Mouse (Mus musculus): ENCODE measurements around the gene Zfp536. TPM values are rescaled to one million over a fixed set of nuclear protein-coding genes. Genes with fewer than 3 reads are reported as not detected.

Zfp536 gene
- polyA plus RNA-seq, 1 experiment: not detected

DNA sequence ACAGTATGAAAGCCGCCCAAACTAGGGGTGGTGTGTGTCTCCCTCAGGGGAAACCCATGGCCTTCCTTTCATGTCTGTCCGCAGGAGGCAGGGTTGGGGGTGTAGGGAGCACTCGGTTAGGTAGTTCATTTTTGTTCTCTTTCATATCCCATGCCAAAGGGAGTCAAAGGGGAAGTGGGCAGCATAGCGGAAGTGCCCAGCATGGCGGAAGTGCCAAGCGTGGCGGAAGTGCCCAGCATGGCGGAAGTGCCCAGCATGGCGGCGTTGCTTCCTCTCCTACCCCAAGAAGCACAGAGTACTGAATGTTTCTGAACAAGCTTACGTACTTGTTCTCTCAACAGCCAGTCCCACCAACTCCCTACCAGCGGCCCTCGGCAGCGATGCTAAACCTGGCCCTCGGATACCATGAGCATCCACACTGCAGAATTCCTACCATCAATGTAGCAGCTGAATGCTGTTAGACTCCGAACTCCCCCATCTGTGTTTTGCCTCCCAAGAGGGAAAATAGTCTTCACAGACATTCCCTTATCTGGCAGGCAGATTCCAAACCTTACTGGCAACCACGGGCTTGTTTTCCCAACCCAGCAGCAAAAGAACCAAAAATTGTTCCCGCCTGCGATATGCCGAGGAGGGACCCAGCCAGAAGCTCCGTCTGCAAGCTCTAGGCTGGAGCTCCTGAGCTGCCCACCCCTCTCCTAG is 125.4 kb downstream of the Zfp536 start:
- peak overlapping the region; percentile 61 for H3K4me2 ChIP-seq (ENCODE audit: low read depth)

DNA sequence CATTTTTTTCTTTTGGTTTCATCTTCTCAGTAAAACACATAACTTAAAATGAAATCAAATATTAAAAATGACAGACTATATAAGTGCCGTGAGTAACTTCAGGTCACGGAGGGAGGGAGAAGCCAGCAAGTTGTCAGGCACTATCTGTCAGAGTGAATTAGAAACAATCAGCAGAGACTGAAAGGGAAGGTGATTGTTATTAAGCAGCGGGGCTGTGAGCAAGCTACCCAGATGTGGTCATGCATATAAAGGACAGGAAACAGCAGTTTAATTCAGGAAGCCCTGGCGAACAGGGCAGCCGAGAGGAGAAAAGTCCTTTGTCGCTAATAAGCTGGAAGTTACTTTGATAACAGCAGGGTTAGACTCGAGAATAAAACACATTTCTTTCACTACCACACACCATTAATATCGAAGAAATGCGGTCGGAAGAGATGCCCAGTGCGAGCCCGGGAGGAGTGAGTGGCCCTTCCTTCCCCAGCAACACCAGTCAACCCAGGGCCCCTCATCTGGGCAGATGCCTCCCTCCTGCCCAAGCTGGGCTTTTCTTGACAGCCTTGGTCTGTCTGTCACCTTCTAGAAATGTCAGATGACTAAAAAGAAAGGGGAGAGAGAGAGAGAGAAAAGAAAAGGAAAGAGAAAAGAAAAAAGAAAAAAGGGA is 133.6 kb downstream of the Zfp536 start:
- no peaks in the 10 kb centered on the region for H3K36me3 ChIP-seq (ENCODE audit: control insufficient read depth, insufficient read depth)
- H3K79me2 ChIP-seq (ENCODE audit: control insufficient read depth, insufficient read depth): no peaks in the 10 kb centered on the region
- no peak overlapping the region for H3ac ChIP-seq (ENCODE audit: control insufficient read depth, insufficient read length)
- no peak overlapping the region for H3K4me2 ChIP-seq (ENCODE audit: low read depth)
- H3K27me3 ChIP-seq (ENCODE audit: control insufficient read depth, insufficient read depth, insufficient read length): no peaks in the 10 kb centered on the region
- no peak overlapping the region for H3K4me3 ChIP-seq
- no peak for TF ChIP-seq SRF (IDR thresholded peaks at IDR 0.05; ENCODE audit: control insufficient read depth, insufficient read length, low read depth)
- no peak for TF ChIP-seq POLR2AphosphoS2 (IDR thresholded peaks at IDR 0.05; ENCODE audit: insufficient read length, low read depth)
- TF ChIP-seq USF1 (IDR thresholded peaks at IDR 0.05; ENCODE audit: low read depth): no peak
- no peak for TF ChIP-seq MAX (IDR thresholded peaks at IDR 0.05; ENCODE audit: low read depth)
- TF ChIP-seq TCF12 (IDR thresholded peaks at IDR 0.05; ENCODE audit: insufficient read depth, poor library complexity, severe bottlenecking): no peak
- TF ChIP-seq TCF3 (IDR thresholded peaks at IDR 0.05; ENCODE audit: insufficient read length, low read depth): no peak

More for the DNA sequence above, 125.4 kb downstream of the Zfp536 start:
- Histone ChIP-seq H3K36me3 (ENCODE audit: control insufficient read depth, insufficient read depth) (no peaks in the 10 kb centered on the region), H3K27me3 (ENCODE audit: control insufficient read depth, insufficient read depth, insufficient read length) (no peaks in the 10 kb centered on the region), H3ac (ENCODE audit: control insufficient read depth, insufficient read length) (no peak overlapping the region), H3K79me2 (ENCODE audit: control insufficient read depth, insufficient read depth) (no peaks in the 10 kb centered on the region), H3K4me3 (no peak overlapping the region)
- TF ChIP-seq SRF (IDR thresholded peaks at IDR 0.05; ENCODE audit: control insufficient read depth, insufficient read length, low read depth) (no peak), MYOG (IDR thresholded peaks at IDR 0.05; ENCODE audit: control insufficient read depth in 1 of 3, insufficient read depth in 1 of 3, insufficient read length in 2 of 3, low read depth in 2 of 3) (no peak), TCF3 (IDR thresholded peaks at IDR 0.05; ENCODE audit: insufficient read length, low read depth) (no peak), MAX (IDR thresholded peaks at IDR 0.05; ENCODE audit: low read depth) (no peak), E2F4 (IDR thresholded peaks at IDR 0.05; ENCODE audit: insufficient read depth) (no peak), POLR2AphosphoS2 (IDR thresholded peaks at IDR 0.05; ENCODE audit: insufficient read length, low read depth) (no peak), MYOD1 (IDR thresholded peaks at IDR 0.05; ENCODE audit: control insufficient read depth in 1 of 3, insufficient read length in 2 of 3, low read depth in 2 of 3) (no peak)

- Histone ChIP-seq H3ac (ENCODE audit: control insufficient read depth, insufficient read length) (no peak overlapping the region), H3K27me3 (ENCODE audit: control insufficient read depth, insufficient read depth, insufficient read length) (no peaks in the 10 kb centered on the region), H3K4me2 (ENCODE audit: low read depth) (no peak overlapping the region), H3K4me3 (no peak overlapping the region), H3K79me2 (ENCODE audit: control insufficient read depth, insufficient read depth) (no peaks in the 10 kb centered on the region), H3K36me3 (ENCODE audit: control insufficient read depth, insufficient read depth) (no peaks in the 10 kb centered on the region)
- TF ChIP-seq POLR2AphosphoS2 (IDR thresholded peaks at IDR 0.05; ENCODE audit: insufficient read length, low read depth): no peak
- TF ChIP-seq CEBPB (IDR thresholded peaks at IDR 0.05; ENCODE audit: insufficient read depth, poor library complexity, severe bottlenecking): no peak
- TF ChIP-seq MYOD1 (IDR thresholded peaks at IDR 0.05; ENCODE audit: control insufficient read depth in 1 of 3, insufficient read length in 2 of 3, low read depth in 2 of 3): no peak
- no peak for TF ChIP-seq SRF (IDR thresholded peaks at IDR 0.05; ENCODE audit: control insufficient read depth, insufficient read length, low read depth)
- TF ChIP-seq MYOG (IDR thresholded peaks at IDR 0.05; ENCODE audit: control insufficient read depth in 1 of 3, insufficient read depth in 1 of 3, insufficient read length in 2 of 3, low read depth in 2 of 3): no peak
- TF ChIP-seq TCF12 (IDR thresholded peaks at IDR 0.05; ENCODE audit: insufficient read depth, poor library complexity, severe bottlenecking): no peak
- no peak for TF ChIP-seq MAX (IDR thresholded peaks at IDR 0.05; ENCODE audit: low read depth)
- TF ChIP-seq TCF3 (IDR thresholded peaks at IDR 0.05; ENCODE audit: insufficient read length, low read depth): no peak
- TF ChIP-seq REST (IDR thresholded peaks at IDR 0.05; ENCODE audit: insufficient read depth, insufficient read length): no peak
- no peak for TF ChIP-seq POLR2A (IDR thresholded peaks at IDR 0.05; ENCODE audit: insufficient read length, low read depth)
- no peak for TF ChIP-seq E2F4 (IDR thresholded peaks at IDR 0.05; ENCODE audit: insufficient read depth)
- TF ChIP-seq USF1 (IDR thresholded peaks at IDR 0.05; ENCODE audit: low read depth): no peak
Observed at GRCm38 (mm10) chr7:37634812-37635211, 138.6 kb downstream of the Zfp536 start.

- no peaks in the 10 kb centered on the region for H3K27me3 ChIP-seq (ENCODE audit: control insufficient read depth, insufficient read depth, insufficient read length)
- H3K4me2 ChIP-seq (ENCODE audit: low read depth): no peak overlapping the region
Observed at GRCm38 (mm10) chr7:37630410-37630809, 143.0 kb downstream of the Zfp536 start.

More at GRCm38 (mm10) chr7:37630410-37630809, 143.0 kb downstream of the Zfp536 start:
- Histone ChIP-seq H3ac (ENCODE audit: control insufficient read depth, insufficient read length) (no peak overlapping the region), H3K4me3 (no peak overlapping the region), H3K36me3 (ENCODE audit: control insufficient read depth, insufficient read depth) (no peaks in the 10 kb centered on the region), H3K79me2 (ENCODE audit: control insufficient read depth, insufficient read depth) (no peaks in the 10 kb centered on the region)
- TF ChIP-seq USF1 (IDR thresholded peaks at IDR 0.05; ENCODE audit: low read depth) (no peak), E2F4 (IDR thresholded peaks at IDR 0.05; ENCODE audit: insufficient read depth) (no peak), TCF3 (IDR thresholded peaks at IDR 0.05; ENCODE audit: insufficient read length, low read depth) (no peak), TCF12 (IDR thresholded peaks at IDR 0.05; ENCODE audit: insufficient read depth, poor library complexity, severe bottlenecking) (no peak), MYOG (IDR thresholded peaks at IDR 0.05; ENCODE audit: control insufficient read depth in 1 of 3, insufficient read depth in 1 of 3, insufficient read length in 2 of 3, low read depth in 2 of 3) (no peak), SRF (IDR thresholded peaks at IDR 0.05; ENCODE audit: control insufficient read depth, insufficient read length, low read depth) (no peak), CEBPB (IDR thresholded peaks at IDR 0.05; ENCODE audit: insufficient read depth, poor library complexity, severe bottlenecking) (no peak), POLR2AphosphoS2 (IDR thresholded peaks at IDR 0.05; ENCODE audit: insufficient read length, low read depth) (no peak), MYOD1 (IDR thresholded peaks at IDR 0.05; ENCODE audit: control insufficient read depth in 1 of 3, insufficient read length in 2 of 3, low read depth in 2 of 3) (no peak), POLR2A (IDR thresholded peaks at IDR 0.05; ENCODE audit: insufficient read length, low read depth) (no peak), MAX (IDR thresholded peaks at IDR 0.05; ENCODE audit: low read depth) (no peak), REST (IDR thresholded peaks at IDR 0.05; ENCODE audit: insufficient read depth, insufficient read length) (no peak)
